Mouse (Mus musculus) heart, postnatal 0 days (tissue): ENCODE data around the gene Muc1. TPM values are rescaled to one million over a fixed set of nuclear protein-coding genes. Genes with fewer than 3 reads are reported as not detected.

Source experiments
- ATAC-seq: fragments of 200-750 bp; cut with Nextera tagmentation; 2 replicates; pipeline ENCODE4 v1.8.0; 2017; ENCODE audit warnings: low read depth, moderate number of reproducible peaks, moderate library complexity; ENCODE audit not compliant: insufficient read depth
- DNase-seq: peaks from one replicate; pipeline ENCODE4 v3.0.0-alpha.2; 2016; ENCODE audit warnings: low spot score
- H3K27ac ChIP-seq: fragments of 300-500 bp; sonication (generic); 2 replicates; pipeline ENCODE4 v1.5.1; 2014; ENCODE audit warnings: low read depth, mild to moderate bottlenecking
- H3K27me3 ChIP-seq: fragments of 300-500 bp; sonication (generic); 2 replicates; pipeline ENCODE4 v1.6.1; 2014; ENCODE audit warnings: low read length, mixed read lengths; ENCODE audit not compliant: control insufficient read depth, insufficient read depth
- H3K36me3 ChIP-seq: fragments of 300-500 bp; sonication (generic); replicated peaks from 2 replicates; pipeline ENCODE4 v1.6.1; 2014; ENCODE audit warnings: low read length, mixed read lengths; ENCODE audit not compliant: control insufficient read depth, insufficient read depth
- H3K4me1 ChIP-seq: fragments of 300-500 bp; sonication (generic); 2 replicates; pipeline ENCODE4 v1.6.1; 2014; ENCODE audit warnings: antibody characterized with exemption; ENCODE audit not compliant: control insufficient read depth, insufficient read depth
- H3K4me2 ChIP-seq: fragments of 300-500 bp; sonication (generic); 2 replicates; pipeline ENCODE4 v1.6.1; 2014; ENCODE audit warnings: low read depth, mild to moderate bottlenecking, low read length, moderate library complexity
- H3K4me3 ChIP-seq: fragments of 300-500 bp; sonication (generic); 2 replicates; pipeline ENCODE4 v1.5.1; 2014; ENCODE audit warnings: low read depth, low read length
- H3K9ac ChIP-seq: fragments of 300-500 bp; sonication (generic); replicated peaks from 2 replicates; pipeline ENCODE4 v1.6.1; 2014; ENCODE audit warnings: low read depth, low read length, mixed read lengths
- H3K9me3 ChIP-seq: fragments of 300-500 bp; sonication (generic); replicated peaks from 2 replicates; pipeline ENCODE4 v1.6.1; 2016; ENCODE audit warnings: low read length; ENCODE audit not compliant: control insufficient read depth
- CTCF ChIP-seq: IDR thresholded peaks from 2 replicates; pipeline ENCODE4 v1.5.1; 2016; ENCODE audit warnings: antibody characterized with exemption, control low read depth, low read depth
- EP300 ChIP-seq: IDR thresholded peaks from 2 replicates; pipeline ENCODE4 v1.6.1; 2016; ENCODE audit warnings: antibody characterized with exemption, low read depth
- WGBS: fragments of 180-500 bp; shearing (Covaris S2); extraction: QIAGEN DNeasy Blood & Tissue Kit; methylation state at CpG from one replicate; pipeline ENCODE4 v1.1.7; 2014; 5-methylcytosine and 5-hydroxymethylcytosine counted together
- polyA plus RNA-seq: library from polyadenylated mRNA; unstranded; fragments of >200 nt; fragmentation: Nextera tagmentation; extraction: Ambion mirVana; gene quantifications from 2 replicates; pipeline ENCODE4 v1.2.1, GENCODE M21; 2015
- total RNA-seq: library from RNA; depleted of rRNA; stranded (reverse); fragments of >200 nt; gene quantifications from 2 replicates; pipeline ENCODE4 v1.2.3, GENCODE M21; 2014; ENCODE audit warnings: low replicate concordance

Muc1 gene
- total and polyA plus RNA-seq, 2 experiments from 2014 or later, result 0.20 TPM; not detected in 1

DNA sequence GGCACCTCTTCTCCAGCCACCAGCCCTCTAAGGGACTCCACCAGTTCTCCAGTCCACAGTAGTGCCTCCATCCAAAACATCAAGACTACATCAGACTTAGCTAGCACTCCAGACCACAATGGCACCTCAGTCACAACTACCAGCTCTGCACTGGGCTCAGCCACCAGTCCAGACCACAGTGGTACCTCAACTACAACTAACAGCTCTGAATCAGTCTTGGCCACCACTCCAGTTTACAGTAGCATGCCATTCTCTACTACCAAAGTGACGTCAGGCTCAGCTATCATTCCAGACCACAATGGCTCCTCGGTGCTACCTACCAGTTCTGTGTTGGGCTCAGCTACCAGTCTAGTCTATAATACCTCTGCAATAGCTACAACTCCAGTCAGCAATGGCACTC lies 1.7 kb downstream of the Muc1 start:
- ATAC-seq (no peak), DNase-seq (no peak)
- Histone ChIP-seq H3K36me3 (no peaks in the 10 kb centered on the region), H3K27ac (no peak overlapping the region), H3K9me3 (no peaks in the 10 kb centered on the region), H3K4me3 (no peak overlapping the region), H3K4me2 (no peak overlapping the region), H3K4me1 (peaks cover 23% of the 10 kb centered on the region), H3K27me3 (peaks cover 19% of the 10 kb centered on the region; the same call in 1 of the 2 replicates), H3K9ac (no peak overlapping the region)
- TF ChIP-seq EP300 (no peak), CTCF (no peak)
- WGBS, result 72% methylated on average over 2 of the region's 2 CpGs

DNA sequence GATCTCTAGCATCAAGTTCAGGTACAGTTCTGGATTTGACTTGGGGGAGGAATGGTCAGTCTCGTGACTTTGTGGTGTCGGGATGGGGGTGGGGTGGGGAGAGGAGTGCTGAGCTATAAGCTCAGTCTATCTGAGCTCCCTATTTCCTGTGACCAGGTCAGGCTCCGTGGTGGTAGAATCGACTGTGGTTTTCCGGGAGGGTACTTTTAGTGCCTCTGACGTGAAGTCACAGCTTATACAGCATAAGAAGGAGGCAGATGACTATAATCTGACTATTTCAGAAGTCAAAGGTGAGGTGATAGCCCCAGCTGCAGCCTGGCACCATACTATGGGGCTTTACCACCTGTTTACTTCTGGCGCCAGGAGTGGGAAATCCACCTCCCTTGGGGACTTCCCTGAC lies 2.5 kb downstream of the Muc1 start:
- peaks cover 23% of the 10 kb centered on the region for H3K4me1 ChIP-seq
- no peak for ATAC-seq
- no peak overlapping the region for H3K4me2 ChIP-seq
- H3K36me3 ChIP-seq, result no peaks in the 10 kb centered on the region
- H3K4me3 ChIP-seq, result no peak overlapping the region
- 47% methylated on average over 7 of the region's 7 CpGs for WGBS
- no peaks in the 10 kb centered on the region for H3K9me3 ChIP-seq
- TF ChIP-seq EP300 (no peak), CTCF (no peak)
- peaks cover 11% of the 10 kb centered on the region; the same call in 1 of the 2 replicates for H3K27me3 ChIP-seq
- H3K9ac ChIP-seq, result no peak overlapping the region
- DNase-seq, result no peak
- H3K27ac ChIP-seq, result no peak overlapping the region

DNA sequence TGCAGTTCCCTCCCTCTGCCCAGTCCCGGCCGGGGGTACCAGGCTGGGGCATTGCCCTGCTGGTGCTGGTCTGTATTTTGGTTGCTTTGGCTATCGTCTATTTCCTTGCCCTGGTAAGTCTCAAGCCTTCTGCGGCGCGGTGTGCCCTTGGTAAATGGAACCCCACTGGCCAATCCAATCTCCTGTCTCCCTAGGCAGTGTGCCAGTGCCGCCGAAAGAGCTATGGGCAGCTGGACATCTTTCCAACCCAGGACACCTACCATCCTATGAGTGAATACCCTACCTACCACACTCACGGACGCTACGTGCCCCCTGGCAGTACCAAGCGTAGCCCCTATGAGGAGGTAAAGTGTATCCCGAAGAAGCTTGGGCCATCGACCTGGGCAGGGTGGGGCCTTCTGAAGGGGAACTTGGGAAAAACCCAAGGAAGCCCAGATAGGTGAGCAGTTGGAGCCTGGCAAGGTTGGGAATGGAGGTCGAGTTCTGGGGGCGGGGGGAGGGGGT lies 3.0 kb downstream of the Muc1 start:
- H3K36me3 ChIP-seq, result no peaks in the 10 kb centered on the region
- H3K4me2 ChIP-seq, result no peak overlapping the region
- 0 out of 2 replicates have a peak, but pooled peaks cover 9% of the 10 kb centered on the region for H3K27me3 ChIP-seq
- no peak overlapping the region for H3K4me3 ChIP-seq
- H3K27ac ChIP-seq, result no peak overlapping the region
- peaks cover 21% of the 10 kb centered on the region for H3K4me1 ChIP-seq
- TF ChIP-seq CTCF (no peak), EP300 (no peak)
- 68% methylated on average over 16 of the region's 16 CpGs for WGBS
- no peak for ATAC-seq
- no peaks in the 10 kb centered on the region for H3K9me3 ChIP-seq
- no peak for DNase-seq
- H3K9ac ChIP-seq, result no peak overlapping the region

DNA sequence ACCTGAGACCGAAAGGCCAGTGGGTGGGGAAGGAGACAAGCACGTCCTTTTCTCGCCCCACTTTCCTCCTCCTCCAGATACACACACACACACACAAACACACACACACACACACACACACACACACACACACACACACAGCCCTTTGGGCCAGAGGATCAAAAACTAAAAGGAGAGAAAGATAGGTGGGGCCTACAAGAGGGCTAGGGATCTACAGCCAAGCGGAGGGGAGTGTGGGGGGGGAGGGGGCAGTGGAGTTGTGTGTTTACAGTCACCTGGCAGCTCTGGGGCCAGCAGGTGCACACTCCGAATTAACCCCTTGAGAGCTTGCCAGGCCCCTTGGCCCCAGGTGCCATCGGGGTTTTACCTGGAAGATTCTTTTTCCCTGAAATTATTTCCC lies 3.8 kb downstream of the Muc1 start:
- peaks cover 17% of the 10 kb centered on the region for H3K4me1 ChIP-seq
- H3K4me3 ChIP-seq, result no peak overlapping the region
- DNase-seq (no peak), ATAC-seq (no peak)
- no peak overlapping the region for H3K4me2 ChIP-seq
- no peaks in the 10 kb centered on the region for H3K9me3 ChIP-seq
- H3K9ac ChIP-seq, result no peak overlapping the region
- H3K27ac ChIP-seq, result no peak overlapping the region
- no peaks in the 10 kb centered on the region for H3K36me3 ChIP-seq
- 74% methylated on average over 6 of the region's 6 CpGs for WGBS
- H3K27me3 ChIP-seq, result 0 out of 2 replicates have a peak, but pooled peaks cover 5% of the 10 kb centered on the region
- TF ChIP-seq CTCF (no peak), EP300 (no peak)

GRCm38 (mm10) chr3:89233562-89234110 lies 4.8 kb downstream of the Muc1 start:
- H3K9ac ChIP-seq, result no peak overlapping the region
- peaks cover 12% of the 10 kb centered on the region for H3K4me1 ChIP-seq
- H3K9me3 ChIP-seq, result no peaks in the 10 kb centered on the region
- WGBS, result 36% methylated on average over 14 of the region's 14 CpGs
- H3K27me3 ChIP-seq, result 0 out of 2 replicates have a peak, but pooled peaks cover 5% of the 10 kb centered on the region
- peak; percentile 65 for ATAC-seq
- no peak overlapping the region for H3K4me3 ChIP-seq
- H3K4me2 ChIP-seq, result no peak overlapping the region
- peak overlapping the region; percentile 31; the same call in 1 of the 2 replicates for H3K27ac ChIP-seq
- DNase-seq, result no peak
- no peaks in the 10 kb centered on the region for H3K36me3 ChIP-seq
- no peak for TF ChIP-seq EP300
- TF ChIP-seq CTCF, result no peak

- H3K36me3 ChIP-seq, result no peaks in the 10 kb centered on the region
- no peak overlapping the region for H3K9ac ChIP-seq
- TF ChIP-seq CTCF (no peak), EP300 (no peak)
- no peak overlapping the region for H3K4me3 ChIP-seq
- 78% methylated on average over 10 of the region's 10 CpGs for WGBS
- H3K27me3 ChIP-seq, result no peaks in the 10 kb centered on the region
- DNase-seq (no peak), ATAC-seq (no peak)
- peaks cover 12% of the 10 kb centered on the region for H3K4me1 ChIP-seq
- no peak overlapping the region for H3K27ac ChIP-seq
- no peak overlapping the region for H3K4me2 ChIP-seq
- no peaks in the 10 kb centered on the region for H3K9me3 ChIP-seq
Measured at GRCm38 (mm10) chr3:89236516-89236915, 7.7 kb downstream of the Muc1 start.
